Mouse (Mus musculus) ES-CJ7 (cell line): ENCODE data around the gene Cops2.

Experiments used
- DNase-seq: peaks from one replicate; pipeline ENCODE4 v3.0.0; 2011; ENCODE audit warnings: low read depth, low spot score

Cops2 gene

DNA sequence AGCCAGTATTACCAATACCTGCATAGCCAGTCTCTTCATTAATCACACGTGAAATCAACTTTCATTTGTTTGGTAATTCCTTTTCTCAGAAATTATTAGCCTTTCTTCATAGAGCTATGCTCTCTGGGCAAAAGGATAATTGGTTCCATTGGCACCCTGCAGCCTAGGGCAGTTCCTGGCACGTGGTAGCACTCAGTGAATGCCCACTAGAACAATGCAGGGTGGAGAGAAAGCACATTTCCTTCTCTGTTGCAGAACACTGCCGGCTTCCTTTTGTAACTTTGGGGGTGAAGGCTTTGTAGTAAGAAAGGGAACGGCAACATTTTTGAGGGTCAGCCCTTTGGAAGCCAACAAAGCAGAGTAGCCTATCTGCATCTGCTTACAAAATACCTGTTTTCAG is 32.7 kb downstream of the Cops2 start:
- DNase-seq: no peak

DNA sequence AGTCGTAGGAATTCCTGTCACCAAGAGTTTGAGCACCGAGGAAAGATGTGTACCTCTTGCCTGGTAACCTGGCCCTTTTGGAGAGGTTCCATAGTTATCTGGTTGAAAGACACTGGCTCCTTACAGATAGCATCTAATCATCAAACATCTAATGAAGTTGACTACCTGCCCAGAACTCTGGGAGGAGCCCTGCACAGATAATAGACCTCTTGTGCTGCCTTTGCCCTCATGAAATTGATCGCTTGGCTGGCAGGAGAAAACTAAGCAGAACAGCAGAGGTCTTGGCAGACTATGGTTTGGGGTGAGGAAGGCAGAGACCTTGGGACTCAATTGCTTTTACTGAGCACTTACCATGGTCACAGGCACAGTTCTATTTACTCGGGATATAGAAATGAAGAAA is 38.5 kb downstream of the Cops2 start:
- no peak for DNase-seq

DNA sequence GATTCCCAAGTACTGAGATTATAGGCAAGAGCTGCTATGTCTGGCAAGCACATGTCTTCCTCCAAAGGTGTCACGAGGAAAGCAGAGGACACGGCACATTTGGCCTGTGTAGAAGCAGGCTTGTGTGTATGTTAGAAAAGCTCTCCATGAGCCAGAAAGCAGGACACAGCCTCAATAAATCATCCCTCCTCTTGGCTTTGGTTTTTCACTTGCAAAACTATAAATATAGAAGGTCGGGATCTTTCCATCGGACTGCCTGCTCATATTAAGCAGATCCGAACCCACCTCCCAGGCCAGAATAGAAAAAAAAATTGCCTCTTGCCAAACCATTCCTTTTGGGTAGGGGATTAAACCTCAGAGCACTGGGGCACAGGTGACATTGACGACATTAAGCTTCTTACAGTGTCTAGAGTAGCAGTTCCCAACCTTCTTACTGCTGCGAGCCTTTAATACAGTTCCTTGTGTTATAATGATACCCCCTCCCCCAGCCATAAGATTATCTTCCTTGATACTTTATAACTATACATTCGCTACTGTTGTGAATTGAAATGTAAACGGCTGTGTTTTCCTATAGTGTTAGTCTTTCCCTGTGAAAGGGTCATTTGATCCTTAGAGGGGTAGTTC is 44.9 kb downstream of the Cops2 start:
- DNase-seq: no peak

DNA sequence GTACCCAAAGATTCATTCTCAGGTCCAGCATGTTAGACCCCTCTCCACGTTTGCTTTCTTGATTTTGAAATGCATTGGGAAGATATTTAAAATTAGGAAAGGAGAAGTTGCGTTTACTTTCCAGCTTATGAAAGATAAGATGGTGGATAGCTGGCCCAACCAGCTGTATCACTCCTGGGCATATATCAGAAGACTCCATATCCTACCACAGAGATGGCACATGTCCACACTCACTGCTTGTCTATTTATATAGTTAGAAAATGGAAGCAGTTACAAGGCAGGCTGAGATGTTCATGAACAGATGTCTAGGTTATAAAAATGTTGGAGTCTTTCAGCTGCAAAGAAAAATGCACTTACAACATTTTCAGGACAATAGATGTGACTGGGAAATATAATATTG is 47.6 kb downstream of the Cops2 start:
- DNase-seq: no peak

DNA sequence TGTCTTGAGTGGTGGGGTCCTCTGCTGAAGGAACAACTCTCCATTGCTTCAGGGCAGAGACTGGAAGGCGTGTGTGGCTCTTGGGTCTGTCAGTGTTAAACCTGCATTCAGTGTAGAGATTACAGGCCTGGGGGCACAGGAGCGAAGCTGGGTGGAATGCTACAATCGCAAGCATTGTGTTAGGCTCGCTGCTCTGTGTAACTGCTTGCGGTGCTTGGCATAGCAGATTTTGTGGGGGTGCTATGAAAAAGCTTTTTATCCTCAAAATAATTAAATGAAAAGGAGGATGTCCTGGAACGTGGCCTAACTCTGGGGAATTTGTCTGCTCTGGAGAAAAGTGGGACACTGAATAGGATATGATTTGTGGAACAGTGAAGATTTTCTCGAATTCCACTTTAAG is 49.4 kb downstream of the Cops2 start:
- DNase-seq: no peak

DNA sequence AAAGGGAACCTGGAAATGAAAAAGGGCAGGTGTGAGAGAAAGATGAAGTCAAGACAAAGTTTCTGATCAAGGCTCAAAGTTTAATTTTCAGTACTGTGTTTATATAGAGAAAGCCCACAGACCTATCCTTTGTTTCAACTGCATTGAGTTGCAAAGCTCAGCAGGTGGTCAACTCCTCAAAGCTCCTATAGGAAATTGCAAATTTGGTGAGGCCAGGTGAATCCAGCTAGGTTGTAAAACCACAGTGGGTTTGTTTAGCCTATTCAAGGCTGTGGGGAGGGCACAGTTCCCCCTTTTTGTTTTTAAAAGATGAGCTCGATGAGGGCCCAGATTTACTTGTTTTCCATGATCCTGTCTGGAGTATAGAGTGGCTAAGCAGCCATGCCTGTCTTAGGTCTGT is 53.1 kb downstream of the Cops2 start:
- DNase-seq: peak; percentile 30

DNA sequence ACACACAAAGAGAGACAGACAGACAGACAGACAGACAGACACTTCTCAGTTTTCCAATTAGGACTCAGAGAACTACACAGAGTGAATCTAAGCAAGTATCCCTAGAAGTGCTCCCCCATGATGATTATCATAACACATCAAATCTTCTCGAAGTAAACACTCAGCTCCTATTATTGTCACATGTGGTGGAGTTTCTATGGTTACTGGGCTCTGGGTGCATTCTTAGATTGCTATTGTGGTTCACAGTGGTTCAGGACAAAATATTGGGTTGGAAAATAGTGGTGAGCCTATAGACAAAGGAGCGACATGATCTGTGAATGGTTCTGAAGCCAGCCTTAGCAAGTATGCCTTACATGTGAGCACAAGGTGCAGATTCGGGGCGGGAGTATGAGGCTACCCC is 57.0 kb downstream of the Cops2 start:
- DNase-seq: no peak

DNA sequence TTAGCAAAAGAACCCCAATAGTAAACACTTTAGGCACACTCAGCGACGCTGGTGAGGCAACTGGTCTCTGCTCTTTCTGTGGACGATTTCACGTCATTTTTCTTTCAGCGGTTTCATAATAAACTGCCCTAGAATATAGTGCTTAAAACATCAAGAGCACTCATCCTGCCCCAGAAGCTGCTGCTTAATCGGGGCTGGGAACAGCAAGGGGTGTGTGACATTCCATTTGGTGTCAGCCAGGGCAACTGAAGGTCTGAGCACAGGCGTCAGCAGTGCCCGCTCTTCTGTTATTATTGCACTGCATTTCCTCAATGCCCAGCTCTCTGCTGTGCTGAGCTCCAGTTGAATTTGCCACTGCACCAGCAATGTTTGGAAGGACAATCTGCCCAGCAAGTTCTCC is 57.9 kb downstream of the Cops2 start:
- no peak for DNase-seq

DNA sequence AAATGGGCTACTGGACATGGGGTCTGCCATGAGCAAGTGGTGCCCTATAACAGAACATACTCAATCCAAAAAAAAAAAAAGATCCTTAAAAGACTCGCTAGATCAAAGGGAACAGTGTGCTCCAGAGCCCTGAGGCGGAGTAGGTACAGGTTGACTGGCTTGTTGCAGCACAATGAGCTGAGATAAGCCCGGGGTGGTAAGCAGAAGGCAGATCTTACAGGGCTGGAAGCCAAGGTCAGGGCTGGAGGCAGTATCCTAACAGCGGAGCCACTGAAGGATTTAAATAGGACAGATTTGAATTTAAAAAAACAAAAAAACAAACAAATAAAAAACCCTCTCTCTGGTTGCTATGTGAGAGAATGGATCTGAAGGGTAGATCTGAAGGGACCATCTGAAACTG is 58.5 kb downstream of the Cops2 start:
- no peak for DNase-seq

DNA sequence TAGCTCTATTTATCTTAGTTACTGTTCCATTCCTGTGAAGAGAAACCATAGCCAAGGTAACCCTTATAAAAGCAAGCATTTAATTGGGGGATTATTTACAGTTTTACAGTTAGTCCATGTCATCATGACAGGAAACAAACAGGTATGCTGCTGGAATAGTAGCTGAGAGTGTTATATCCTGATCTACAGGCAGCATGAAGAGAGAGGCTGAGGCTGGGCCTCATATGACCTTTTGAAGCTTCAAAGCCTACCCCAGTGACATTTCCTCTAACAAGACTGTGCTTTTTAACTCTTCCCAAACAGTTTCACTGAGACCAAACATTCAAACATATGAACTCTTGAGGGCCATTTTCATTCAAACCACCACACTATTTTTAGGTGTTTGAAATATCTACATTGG is 61.1 kb downstream of the Cops2 start:
- DNase-seq: no peak

DNA sequence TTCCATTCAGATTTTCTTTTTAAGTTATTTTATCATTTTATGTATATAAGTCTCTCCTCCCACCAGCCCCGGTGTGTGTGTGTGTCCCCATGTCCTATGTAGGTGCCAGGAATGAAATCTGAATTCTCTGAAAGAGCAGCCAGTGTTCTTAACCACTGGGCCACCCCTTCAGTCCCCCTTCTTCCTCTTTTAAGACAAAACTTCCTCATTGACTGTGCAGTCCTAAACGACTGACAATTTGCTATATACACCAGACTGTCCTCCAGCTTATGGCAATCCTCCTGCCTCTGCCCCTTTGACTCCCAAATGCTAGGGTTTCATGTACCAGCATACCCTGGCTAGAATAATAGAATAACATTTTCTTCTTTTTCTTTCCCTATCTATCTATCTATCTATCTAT is 63.8 kb downstream of the Cops2 start:
- DNase-seq: no peak

DNA sequence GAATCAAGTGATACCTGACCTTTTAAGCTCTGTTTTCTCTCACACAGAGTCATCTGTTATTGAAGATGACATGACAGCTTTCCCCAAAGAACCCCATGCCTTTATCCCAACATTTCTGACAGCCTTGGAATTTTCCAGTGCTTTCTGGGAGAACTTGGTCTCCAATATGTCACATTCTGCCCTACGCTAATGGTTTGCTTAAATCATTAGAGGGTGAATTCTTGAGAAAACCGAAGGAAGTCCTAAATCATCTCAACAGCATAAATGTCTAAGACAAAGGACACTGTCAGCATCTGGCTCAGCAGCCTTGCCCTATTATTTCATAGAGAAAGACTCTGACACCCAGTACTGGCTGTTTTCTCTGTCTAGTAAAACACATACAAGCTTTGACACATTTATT is 64.8 kb downstream of the Cops2 start:
- no peak for DNase-seq

DNA sequence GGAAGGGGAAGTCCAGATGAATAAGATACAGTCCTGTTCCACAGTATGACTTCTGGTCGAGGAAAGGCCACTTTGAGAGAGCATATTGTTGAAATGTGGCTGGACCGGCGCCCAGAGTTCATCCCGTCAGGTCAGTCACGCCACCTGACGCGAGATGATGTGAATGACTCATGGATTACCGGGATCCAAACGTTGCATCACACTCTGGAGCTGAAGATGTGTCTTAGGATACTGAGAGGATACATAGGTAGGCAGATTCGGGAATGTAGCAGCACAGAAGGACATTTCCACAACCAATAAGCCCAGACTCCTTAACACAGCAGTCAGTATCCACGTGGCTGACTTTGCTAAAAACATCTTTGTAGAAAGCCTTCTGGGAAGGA is 66.1 kb downstream of the Cops2 start:
- no peak for DNase-seq

DNA sequence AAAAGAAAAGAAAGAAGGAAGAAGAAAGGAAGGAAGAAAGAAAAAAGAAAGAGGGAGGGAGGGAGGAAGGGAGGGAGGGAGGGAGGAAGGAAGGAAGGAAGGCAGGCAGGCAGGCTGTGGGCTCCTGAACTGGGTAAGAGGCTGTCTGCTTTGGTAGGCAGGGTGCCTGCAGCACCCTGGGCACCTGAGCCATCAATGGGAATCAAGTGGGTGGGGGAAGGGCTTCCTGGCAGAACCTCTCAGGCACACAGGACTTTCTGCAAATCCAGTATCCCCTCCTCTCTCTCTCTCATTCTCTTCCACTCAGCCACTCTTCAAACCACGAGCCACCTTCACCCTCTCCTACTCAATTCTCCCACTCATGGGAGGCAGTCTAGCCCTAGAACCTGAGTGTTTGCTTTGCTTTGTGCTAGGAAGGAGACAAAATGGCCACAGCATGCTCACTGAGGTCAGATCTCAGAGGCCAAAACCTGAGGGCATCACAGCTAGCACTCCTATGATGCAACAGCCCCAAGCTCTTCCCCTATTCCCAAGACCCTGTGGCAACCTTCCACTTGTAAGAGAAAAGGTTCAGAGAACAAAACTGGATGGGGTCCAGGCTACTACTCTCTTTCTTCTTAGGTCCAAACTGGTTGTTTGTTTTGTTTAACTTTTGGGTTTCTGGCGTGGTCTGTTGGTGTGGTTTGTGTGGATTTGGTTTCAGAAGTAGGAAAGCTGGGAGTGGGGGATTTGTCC is 66.6 kb downstream of the Cops2 start:
- DNase-seq: no peak

DNA sequence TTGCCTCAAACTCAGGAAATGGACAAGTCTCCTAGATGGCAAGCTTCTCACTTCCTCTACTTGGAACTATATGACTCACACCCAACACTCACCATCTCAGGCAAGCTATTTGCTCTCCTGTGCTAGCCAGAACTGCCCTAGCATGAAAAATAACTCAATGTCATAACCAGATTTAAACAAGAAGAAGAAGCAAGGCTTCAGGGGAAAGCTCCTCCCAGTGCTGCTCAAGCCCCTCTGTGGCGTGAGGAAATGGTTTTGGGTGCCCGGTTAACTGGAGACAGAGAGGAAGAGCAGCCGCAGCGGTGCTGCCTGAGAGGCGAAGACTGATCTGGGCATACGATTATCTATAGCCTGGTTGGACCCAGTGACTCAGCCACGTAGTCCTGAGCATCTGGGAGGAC is 67.5 kb downstream of the Cops2 start:
- DNase-seq: no peak

DNA sequence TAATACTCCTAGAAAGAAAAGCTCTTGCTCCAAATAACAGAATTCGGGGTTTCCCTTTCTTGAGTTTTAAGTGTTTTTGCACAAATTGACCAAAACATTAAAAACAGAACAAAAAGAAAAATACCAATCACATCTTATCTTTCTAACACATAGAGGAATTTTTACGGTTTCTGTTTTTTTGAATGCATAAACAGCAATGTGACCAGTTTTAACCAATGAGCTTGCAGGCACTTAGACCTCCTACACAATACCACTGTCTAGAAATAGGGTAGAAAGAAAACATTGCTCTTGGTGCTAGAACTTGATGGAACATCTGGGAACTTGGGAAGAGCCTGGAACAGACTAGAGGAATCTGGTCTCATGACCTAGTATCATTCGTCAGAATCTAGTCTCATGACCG is 68.7 kb downstream of the Cops2 start:
- DNase-seq: no peak

DNA sequence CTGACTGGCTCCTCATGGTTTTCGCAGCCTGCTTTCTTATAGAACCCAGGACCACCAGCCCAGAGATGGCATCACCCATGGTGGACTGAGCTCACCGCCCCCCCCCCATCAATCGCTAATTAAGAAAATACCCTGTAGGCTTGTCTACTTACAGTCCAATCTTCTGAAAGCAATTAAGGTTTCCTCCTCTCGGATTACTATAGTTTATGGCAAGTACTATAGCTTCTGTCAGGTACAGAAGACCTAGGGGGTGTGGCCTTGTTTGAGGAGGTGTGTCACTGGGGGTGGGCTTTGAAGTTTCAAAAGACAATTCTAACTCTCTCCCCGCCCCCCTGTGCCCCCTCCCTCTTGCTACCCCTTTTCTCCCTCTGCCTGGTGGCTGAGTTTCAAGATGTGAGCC is 69.7 kb downstream of the Cops2 start:
- no peak for DNase-seq

DNA sequence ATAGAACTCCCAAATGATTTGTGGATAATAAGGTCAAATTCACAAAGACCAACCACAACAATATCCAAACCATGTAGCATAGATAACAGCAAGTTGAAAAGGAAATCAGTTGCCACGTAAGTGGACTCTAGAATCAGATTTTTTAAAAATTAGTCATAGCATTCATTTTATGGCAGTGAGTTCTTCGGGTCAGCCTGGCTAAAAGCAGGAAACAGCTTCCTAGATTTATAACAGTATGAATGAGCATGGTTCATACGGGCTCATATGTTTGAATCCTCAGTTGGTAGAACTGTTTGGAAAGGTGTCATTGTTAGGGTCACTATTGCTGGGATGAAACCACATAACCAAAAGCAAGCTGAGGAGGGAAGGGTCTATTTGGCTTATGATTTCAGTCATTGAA is 70.2 kb downstream of the Cops2 start:
- no peak for DNase-seq

DNA sequence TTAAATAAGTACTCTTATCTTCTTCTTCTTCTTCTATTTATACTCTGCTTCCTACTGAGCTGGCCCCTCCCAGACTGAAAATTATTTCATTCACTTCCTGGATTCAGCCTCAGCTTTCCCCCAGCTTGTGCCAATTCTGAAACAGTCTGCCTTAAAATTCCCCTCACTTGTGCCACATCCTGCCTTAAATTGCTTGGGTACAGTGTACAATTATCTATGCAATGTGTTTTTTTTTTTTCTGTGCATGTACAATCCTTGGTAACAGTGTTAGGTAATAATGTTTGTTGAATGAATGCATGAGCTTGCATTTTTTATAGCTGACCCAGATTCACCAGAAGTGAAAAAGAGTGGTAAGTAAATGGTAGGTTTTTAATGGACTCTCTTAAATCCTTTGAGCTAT is 70.6 kb downstream of the Cops2 start:
- DNase-seq: no peak

DNA sequence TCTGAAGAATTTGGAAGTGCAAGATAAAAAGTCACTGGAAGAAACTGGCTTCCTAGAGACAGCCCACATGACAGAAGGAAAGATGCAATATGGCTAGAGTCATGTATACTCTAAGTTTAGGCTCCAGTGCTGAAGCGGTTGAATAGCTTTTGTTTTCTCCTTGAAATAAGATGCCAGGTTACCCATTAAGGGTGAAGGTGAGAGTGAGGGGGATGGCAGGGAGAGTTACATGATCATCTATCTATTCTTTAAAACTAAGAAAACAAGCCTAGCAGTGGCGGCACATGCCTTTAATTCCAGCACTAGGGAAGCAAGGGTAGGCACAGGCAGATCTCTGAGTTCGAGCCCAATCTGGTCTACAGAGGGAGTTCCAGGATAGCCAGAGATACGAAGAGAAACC is 73.9 kb downstream of the Cops2 start:
- no peak for DNase-seq

DNA sequence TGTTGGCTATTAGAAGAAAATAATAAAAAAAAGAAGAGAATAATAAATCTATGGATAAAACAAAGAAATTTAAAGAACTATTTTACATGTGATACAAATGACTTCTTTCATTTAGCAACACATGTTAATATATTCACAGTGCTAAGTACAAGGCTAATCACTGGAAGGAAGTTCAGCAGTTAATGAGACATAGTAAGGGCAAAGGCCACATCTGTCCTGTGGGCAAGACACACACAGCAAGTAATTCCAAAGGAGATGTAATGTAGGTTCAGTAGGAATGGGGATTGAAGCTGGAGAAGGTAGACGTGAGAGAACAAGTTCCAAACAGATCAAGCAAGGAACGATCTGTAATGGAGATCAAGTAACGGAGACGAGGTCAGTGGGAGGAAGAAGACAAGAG is 74.5 kb downstream of the Cops2 start:
- DNase-seq: no peak

DNA sequence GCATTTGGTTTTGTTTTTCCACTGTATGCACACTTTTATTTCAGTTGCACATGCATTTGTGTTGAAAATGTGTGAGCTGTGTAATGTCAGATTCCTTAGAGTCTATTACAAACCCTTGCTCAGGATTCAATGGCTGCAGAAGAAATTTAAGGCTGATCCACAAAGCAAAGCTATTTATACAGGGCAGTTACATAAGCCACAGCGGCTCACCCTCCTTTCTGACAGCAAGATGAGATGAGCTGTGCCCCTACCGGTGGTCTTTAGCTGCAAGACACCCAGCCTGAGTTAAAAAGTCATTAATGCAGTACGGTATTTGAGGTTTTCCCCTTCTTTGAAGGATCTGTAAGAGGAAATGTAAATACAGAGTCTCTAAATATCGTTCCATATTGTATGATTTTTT is 75.1 kb downstream of the Cops2 start:
- no peak for DNase-seq

DNA sequence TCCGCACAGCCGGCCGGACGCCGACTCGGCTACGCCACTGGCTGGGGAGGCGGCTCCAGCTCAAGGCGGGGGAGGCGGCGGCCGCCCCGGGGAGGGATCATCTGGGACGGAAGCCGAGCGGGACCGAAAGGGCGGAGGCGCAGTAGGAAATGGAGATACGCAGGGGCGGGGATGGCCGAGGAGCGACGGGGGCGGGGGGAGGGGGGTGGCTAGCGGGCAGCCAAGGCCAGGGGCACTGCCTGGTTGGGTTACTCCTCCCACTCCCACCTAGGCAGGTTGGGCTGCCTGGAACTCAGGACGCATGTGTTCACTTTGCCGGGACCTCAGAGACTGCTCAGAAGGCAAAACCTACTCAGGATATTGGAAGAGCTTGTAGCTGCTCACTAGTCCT is 76.2 kb downstream of the Cops2 start, which contains the start of gene Secisbp2l:
Secisbp2l (minus strand) TSS at position 152 of the 391 bp plus-strand sequence.
- DNase-seq: peak; percentile 84
